Mouse (Mus musculus): ENCODE measurements around the gene Scn4a.

The Scn4a gene

GRCm38 (mm10) chr11:106274971-106275411, 78.1 kb downstream of the Scn4a start:
- CTCF ChIA-PET: interaction anchor here (0.8 kb wide), 1 partner anchor 79 kb away, joined by 4 read pairs; no protein-coding TSS in a partner anchor

GRCm38 (mm10) chr11:106274374-106274773, 78.7 kb downstream of the Scn4a start:
- CTCF ChIA-PET: interaction anchor here (0.6 kb wide), 1 partner anchor 44 kb away, joined by 12 read pairs; no protein-coding TSS in a partner anchor

- CTCF ChIA-PET: interaction anchor here (0.6 kb wide), 1 partner anchor 45 kb away, joined by 12 read pairs; no protein-coding TSS in a partner anchor
Observed at GRCm38 (mm10) chr11:106273811-106274210, 79.3 kb downstream of the Scn4a start.

- CTCF ChIA-PET: interaction anchor here (0.6 kb wide), 1 partner anchor 856 kb away, joined by 6 read pairs; no protein-coding TSS in a partner anchor
Observed at GRCm38 (mm10) chr11:106273311-106273684, 79.8 kb downstream of the Scn4a start.

- CTCF ChIA-PET: interaction anchor here (0.6 kb wide), 1 partner anchor 856 kb away, joined by 6 read pairs; no protein-coding TSS in a partner anchor
Observed at GRCm38 (mm10) chr11:106272644-106273310, 80.3 kb downstream of the Scn4a start, which contains the start of gene Smarcd2. Gene Smarcd2, minus strand, starts transcription at chr11:106272972.

GRCm38 (mm10) chr11:106271794-106272643, 81.1 kb downstream of the Scn4a start:
- CTCF ChIA-PET: interaction anchor here (0.7 kb wide), 1 partner anchor 13 kb away, joined by 3 read pairs; no protein-coding TSS in a partner anchor

GRCm38 (mm10) chr11:106271131-106271793, 81.8 kb downstream of the Scn4a start:
- CTCF ChIA-PET: interaction anchor here (0.7 kb wide), 1 partner anchor 13 kb away, joined by 3 read pairs; no protein-coding TSS in a partner anchor

GRCm38 (mm10) chr11:106269060-106269431, 84.0 kb downstream of the Scn4a start:
- CTCF ChIA-PET: no interaction called here

All from spleen, embryonic (tissue).